Mouse (Mus musculus): ENCODE data around the gene Fignl1. TPM values are rescaled to one million over a fixed set of nuclear protein-coding genes. Genes with fewer than 3 reads are reported as not detected.

Fignl1 gene
- polyA plus RNA-seq, 1 experiment = 18.9 TPM

- no peak overlapping the region for H3K4me3 ChIP-seq (ENCODE audit: control insufficient read depth, insufficient read depth, low read length)
- 78% methylated on average over 6 of the region's 6 CpGs for WGBS
- peaks cover 5% of the 10 kb centered on the region; the same call in 1 of the 2 replicates for H3K4me1 ChIP-seq (replicated peaks; ENCODE audit: control insufficient read depth, insufficient read depth, low read length)
- TF ChIP-seq CTCF (IDR thresholded peaks at IDR 0.05; ENCODE audit: borderline replicate concordance, control insufficient read depth, extremely low read depth, insufficient read depth, low read length, poor library complexity) (no peak), POLR2A (IDR thresholded peaks at IDR 0.05; ENCODE audit: control insufficient read depth, extremely low read depth, insufficient read depth, low read length, poor library complexity) (no peak)
- DNase-seq = no peak
- H3K27me3 ChIP-seq (ENCODE audit: control insufficient read depth, insufficient read depth, low read length) = no peaks in the 10 kb centered on the region
- H3K27ac ChIP-seq (ENCODE audit: control insufficient read depth, insufficient read depth, low read length) = no peak overlapping the region
- no peaks in the 10 kb centered on the region for H3K36me3 ChIP-seq (ENCODE audit: control insufficient read depth, insufficient read depth, low read length)
Observed at GRCm38 (mm10) chr11:11828761-11829160, 20.0 kb upstream of the Fignl1 start.

GRCm38 (mm10) chr11:11828251-11828650 lies 19.5 kb upstream of the Fignl1 start:
- 61% methylated on average over 5 of the region's 5 CpGs for WGBS
- peaks cover 5% of the 10 kb centered on the region; the same call in 1 of the 2 replicates for H3K4me1 ChIP-seq (replicated peaks; ENCODE audit: control insufficient read depth, insufficient read depth, low read length)
- TF ChIP-seq CTCF (IDR thresholded peaks at IDR 0.05; ENCODE audit: borderline replicate concordance, control insufficient read depth, extremely low read depth, insufficient read depth, low read length, poor library complexity) = no peak
- TF ChIP-seq POLR2A (IDR thresholded peaks at IDR 0.05; ENCODE audit: control insufficient read depth, extremely low read depth, insufficient read depth, low read length, poor library complexity) = no peak
- no peak for DNase-seq
- H3K4me3 ChIP-seq (ENCODE audit: control insufficient read depth, insufficient read depth, low read length) = no peak overlapping the region
- no peaks in the 10 kb centered on the region for H3K36me3 ChIP-seq (ENCODE audit: control insufficient read depth, insufficient read depth, low read length)
- H3K27me3 ChIP-seq (ENCODE audit: control insufficient read depth, insufficient read depth, low read length) = no peaks in the 10 kb centered on the region
- H3K27ac ChIP-seq (ENCODE audit: control insufficient read depth, insufficient read depth, low read length) = no peak overlapping the region

GRCm38 (mm10) chr11:11826475-11826874 lies 17.7 kb upstream of the Fignl1 start:
- TF ChIP-seq POLR2A (IDR thresholded peaks at IDR 0.05; ENCODE audit: control insufficient read depth, extremely low read depth, insufficient read depth, low read length, poor library complexity) (no peak), CTCF (IDR thresholded peaks at IDR 0.05; ENCODE audit: borderline replicate concordance, control insufficient read depth, extremely low read depth, insufficient read depth, low read length, poor library complexity) (no peak)
- H3K4me1 ChIP-seq (replicated peaks; ENCODE audit: control insufficient read depth, insufficient read depth, low read length) = peaks cover 5% of the 10 kb centered on the region; the same call in 1 of the 2 replicates
- no peaks in the 10 kb centered on the region for H3K36me3 ChIP-seq (ENCODE audit: control insufficient read depth, insufficient read depth, low read length)
- no peak overlapping the region for H3K27ac ChIP-seq (ENCODE audit: control insufficient read depth, insufficient read depth, low read length)
- no peaks in the 10 kb centered on the region for H3K27me3 ChIP-seq (ENCODE audit: control insufficient read depth, insufficient read depth, low read length)
- H3K4me3 ChIP-seq (ENCODE audit: control insufficient read depth, insufficient read depth, low read length) = no peak overlapping the region
- DNase-seq = no peak

GRCm38 (mm10) chr11:11825670-11826069 lies 16.9 kb upstream of the Fignl1 start:
- no peak for DNase-seq
- no peaks in the 10 kb centered on the region for H3K36me3 ChIP-seq (ENCODE audit: control insufficient read depth, insufficient read depth, low read length)
- H3K27me3 ChIP-seq (ENCODE audit: control insufficient read depth, insufficient read depth, low read length) = no peaks in the 10 kb centered on the region
- peaks cover 7% of the 10 kb centered on the region; the same call in 1 of the 2 replicates for H3K4me1 ChIP-seq (replicated peaks; ENCODE audit: control insufficient read depth, insufficient read depth, low read length)
- no peak overlapping the region for H3K4me3 ChIP-seq (ENCODE audit: control insufficient read depth, insufficient read depth, low read length)
- no peak overlapping the region for H3K27ac ChIP-seq (ENCODE audit: control insufficient read depth, insufficient read depth, low read length)
- TF ChIP-seq POLR2A (IDR thresholded peaks at IDR 0.05; ENCODE audit: control insufficient read depth, extremely low read depth, insufficient read depth, low read length, poor library complexity) = no peak
- TF ChIP-seq CTCF (IDR thresholded peaks at IDR 0.05; ENCODE audit: borderline replicate concordance, control insufficient read depth, extremely low read depth, insufficient read depth, low read length, poor library complexity) = no peak
- 92% methylated on average over 6 of the region's 6 CpGs for WGBS

DNA sequence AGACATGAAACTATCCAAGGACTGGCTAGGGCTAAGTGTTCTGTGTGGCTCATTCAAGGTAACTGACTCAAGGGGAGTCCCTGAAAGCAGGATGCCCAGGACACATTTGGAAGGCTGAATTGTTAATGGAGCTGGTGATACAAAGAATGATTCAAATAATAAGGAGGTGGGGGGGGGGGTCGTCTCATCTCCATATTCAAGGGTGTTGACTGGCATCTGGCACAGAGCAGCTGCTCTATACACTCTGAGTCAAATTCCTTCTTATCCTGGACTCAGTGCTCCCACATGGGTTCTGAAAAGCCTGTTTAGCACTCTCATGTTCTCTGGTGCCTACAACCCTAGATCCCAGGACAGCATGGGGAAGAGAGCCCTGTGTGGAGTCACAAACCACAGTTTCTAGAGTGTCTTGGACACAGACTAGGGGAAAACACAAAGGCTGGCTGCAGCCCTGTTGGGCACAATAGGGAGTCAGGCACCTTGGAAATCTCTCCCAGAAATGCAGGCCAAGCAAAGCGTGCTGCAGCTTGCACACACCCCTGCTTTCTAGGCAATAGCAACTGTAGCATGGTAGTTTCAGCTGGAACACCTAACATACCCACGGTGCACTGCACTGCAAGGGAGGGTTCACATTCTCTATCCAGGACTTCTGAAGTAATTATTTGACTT lies 16.3 kb upstream of the Fignl1 start:
- Histone ChIP-seq H3K27ac (ENCODE audit: control insufficient read depth, insufficient read depth, low read length) (no peak overlapping the region), H3K36me3 (ENCODE audit: control insufficient read depth, insufficient read depth, low read length) (no peaks in the 10 kb centered on the region), H3K4me1 (replicated peaks; ENCODE audit: control insufficient read depth, insufficient read depth, low read length) (peaks cover 8% of the 10 kb centered on the region; the same call in 1 of the 2 replicates), H3K27me3 (ENCODE audit: control insufficient read depth, insufficient read depth, low read length) (no peaks in the 10 kb centered on the region), H3K4me3 (ENCODE audit: control insufficient read depth, insufficient read depth, low read length) (no peak overlapping the region)
- DNase-seq = no peak
- WGBS = 97% methylated on average over 3 of the region's 3 CpGs
- no peak for TF ChIP-seq CTCF (IDR thresholded peaks at IDR 0.05; ENCODE audit: borderline replicate concordance, control insufficient read depth, extremely low read depth, insufficient read depth, low read length, poor library complexity)
- TF ChIP-seq POLR2A (IDR thresholded peaks at IDR 0.05; ENCODE audit: control insufficient read depth, extremely low read depth, insufficient read depth, low read length, poor library complexity) = no peak

GRCm38 (mm10) chr11:11823980-11824911 lies 15.5 kb upstream of the Fignl1 start:
- Histone ChIP-seq H3K36me3 (ENCODE audit: control insufficient read depth, insufficient read depth, low read length) (no peaks in the 10 kb centered on the region), H3K4me3 (ENCODE audit: control insufficient read depth, insufficient read depth, low read length) (no peak overlapping the region), H3K27me3 (ENCODE audit: control insufficient read depth, insufficient read depth, low read length) (no peaks in the 10 kb centered on the region), H3K27ac (ENCODE audit: control insufficient read depth, insufficient read depth, low read length) (no peak overlapping the region), H3K4me1 (replicated peaks; ENCODE audit: control insufficient read depth, insufficient read depth, low read length) (peaks cover 8% of the 10 kb centered on the region; the same call in 1 of the 2 replicates)
- TF ChIP-seq CTCF (IDR thresholded peaks at IDR 0.05; ENCODE audit: borderline replicate concordance, control insufficient read depth, extremely low read depth, insufficient read depth, low read length, poor library complexity) (no peak), POLR2A (IDR thresholded peaks at IDR 0.05; ENCODE audit: control insufficient read depth, extremely low read depth, insufficient read depth, low read length, poor library complexity) (no peak)
- WGBS = 93% methylated on average over 12 of the region's 12 CpGs
- no peak for DNase-seq

Data from thymus, adult 2 months (tissue).